Mouse (Mus musculus): ENCODE measurements around the gene Zdhhc19.

DNA sequence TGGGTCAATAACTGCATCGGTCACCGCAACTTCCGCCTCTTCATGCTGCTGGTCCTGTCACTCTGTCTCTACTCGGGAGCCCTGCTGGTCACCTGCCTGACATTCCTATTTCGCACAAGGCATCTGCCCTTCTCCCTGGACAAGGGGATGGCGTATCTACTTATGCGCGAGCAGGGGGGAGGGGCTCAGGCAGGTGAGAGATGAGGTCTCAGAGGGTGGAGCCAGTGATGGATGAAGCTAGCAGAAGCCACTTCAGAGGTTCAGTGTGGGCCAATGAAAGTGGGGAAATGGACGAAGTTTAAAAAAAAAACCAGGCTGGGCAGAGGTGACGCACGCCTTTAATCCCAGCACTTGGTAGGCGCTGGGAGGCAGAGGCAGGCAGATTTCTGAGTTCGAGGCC, 2.9 kb downstream of the Zdhhc19 start:
- TF ChIP-seq POLR2A (IDR thresholded peaks at IDR 0.05; ENCODE audit: borderline replicate concordance, extremely low read depth, insufficient read depth, insufficient read length, poor library complexity, severe bottlenecking), result no peak
- no peak for TF ChIP-seq CTCF (IDR thresholded peaks at IDR 0.05; ENCODE audit: borderline replicate concordance, extremely low read depth, insufficient read depth, insufficient read length)

Measured in brain, embryonic 14.5 days (tissue).